In genomic region chr17:25139960-25140359, GRCm38 (mm10) we compare ENCODE assay signal across 16 mouse cellular contexts. TPM values are rescaled to one million over a fixed set of nuclear protein-coding genes. Genes with fewer than 3 reads are reported as not detected.
A peak's percentile ranks its signal among the peaks of the same experiment; 100 is the strongest.
DNase-seq lines count a peak whose midpoint lies in the region; ATAC-seq and TF ChIP-seq lines count a peak whose summit lies in the region.
"Had no signal": no experiment of that assay in that cellular context is flagged by ENCODE, and none has a peak within 500 bp of the region (broad histone marks: within the 10 kb centered on the region; RNA-seq: fewer than 3 reads in every experiment).

No protein-coding gene starts in this region.

- peaks cover 18% of the 10 kb centered on the region for H3K36me3 ChIP-seq in forebrain, postnatal 0 days (ENCODE audit: insufficient read depth)
- no peaks in the 10 kb centered on the region for H3K36me3 ChIP-seq in forebrain, embryonic 16.5 days (ENCODE audit: control insufficient read depth, insufficient read depth)
- 0 out of 2 replicates have a peak, but pooled peaks cover 2% of the 10 kb centered on the region for H3K36me3 ChIP-seq in liver, postnatal 0 days (replicated peaks; ENCODE audit: insufficient read depth, low read length)
- peaks cover 3% of the 10 kb centered on the region; the same call in 1 of the 2 replicates for H3K36me3 ChIP-seq in liver, embryonic 11.5 days (ENCODE audit: control insufficient read depth, insufficient read depth, low read length)
- H3K36me3 ChIP-seq: stomach, embryonic 15.5 days had no signal

- no peak overlapping the region for H3K4me3 ChIP-seq in forebrain, postnatal 0 days (ENCODE audit: low read depth, low read length)
- no peak overlapping the region for H3K4me3 ChIP-seq in forebrain, embryonic 16.5 days (replicated peaks; ENCODE audit: low read length)
- no peak overlapping the region for H3K4me3 ChIP-seq in liver, postnatal 0 days (ENCODE audit: low read depth, low read length)
- no peak overlapping the region for H3K4me3 ChIP-seq in liver, embryonic 11.5 days (ENCODE audit: low read depth, low read length)
- H3K4me3 ChIP-seq: limb, embryonic 15.5 days; stomach, embryonic 15.5 days had no signal

- H3K4me2 ChIP-seq in forebrain, postnatal 0 days (ENCODE audit: low read depth), result no peak overlapping the region
- no peak overlapping the region for H3K4me2 ChIP-seq in forebrain, embryonic 16.5 days (ENCODE audit: low read length)
- H3K4me2 ChIP-seq in liver, postnatal 0 days (ENCODE audit: low read depth, low read length), result no peak overlapping the region
- no peak overlapping the region for H3K4me2 ChIP-seq in liver, embryonic 11.5 days
- H3K4me2 ChIP-seq: limb, embryonic 15.5 days; stomach, embryonic 15.5 days had no signal

- peak; percentile 53 for TF ChIP-seq CTCF in forebrain, postnatal 0 days (IDR thresholded peaks at IDR 0.05; ENCODE audit: low read depth)
- peak; percentile 51 for TF ChIP-seq CTCF in liver, postnatal 0 days (IDR thresholded peaks at IDR 0.05; ENCODE audit: low read depth)
- TF ChIP-seq CTCF in brain, embryonic 14.5 days (IDR thresholded peaks at IDR 0.05; ENCODE audit: borderline replicate concordance, extremely low read depth, insufficient read depth, insufficient read length), result peak; percentile 41; the same call in 1 of the 2 replicates

- no peak for TF ChIP-seq POLR2A in brain, embryonic 14.5 days (IDR thresholded peaks at IDR 0.05; ENCODE audit: borderline replicate concordance, extremely low read depth, insufficient read depth, insufficient read length, poor library complexity, severe bottlenecking)

- no peaks in the 10 kb centered on the region for H3K4me1 ChIP-seq in forebrain, postnatal 0 days (ENCODE audit: insufficient read depth)
- H3K4me1 ChIP-seq in forebrain, embryonic 16.5 days (replicated peaks; ENCODE audit: control insufficient read depth, insufficient read depth, low read length), result no peaks in the 10 kb centered on the region
- no peaks in the 10 kb centered on the region for H3K4me1 ChIP-seq in liver, postnatal 0 days (ENCODE audit: insufficient read depth)
- no peaks in the 10 kb centered on the region; the same call in 1 of the 2 replicates for H3K4me1 ChIP-seq in liver, embryonic 11.5 days (replicated peaks; ENCODE audit: control insufficient read depth, insufficient read depth, low read length)
- H3K4me1 ChIP-seq: stomach, embryonic 15.5 days had no signal

- H3K27ac ChIP-seq in forebrain, postnatal 0 days (ENCODE audit: low read depth, low read length), result no peak overlapping the region
- no peak overlapping the region for H3K27ac ChIP-seq in forebrain, embryonic 16.5 days (ENCODE audit: low read length)
- H3K27ac ChIP-seq in liver, postnatal 0 days (ENCODE audit: low read depth), result no peak overlapping the region
- H3K27ac ChIP-seq in liver, embryonic 11.5 days (ENCODE audit: low read depth, low read length), result no peak overlapping the region
- H3K27ac ChIP-seq: limb, embryonic 15.5 days; stomach, embryonic 15.5 days had no signal

- 74% methylated on average over 4 of the region's 4 CpGs for whole genome bisulfite sequencing in forebrain, postnatal 0 days
- 67% methylated on average over 4 of the region's 4 CpGs for WGBS in forebrain, embryonic 16.5 days
- WGBS in liver, postnatal 0 days (ENCODE audit: insufficient replicate concordance), result 70% methylated on average over 4 of the region's 4 CpGs
- 68% methylated on average over 4 of the region's 4 CpGs for WGBS in liver, embryonic 11.5 days

- TF ChIP-seq EP300 in liver, postnatal 0 days (IDR thresholded peaks at IDR 0.05; ENCODE audit: low read depth), result no peak

- H3K9ac ChIP-seq in forebrain, postnatal 0 days, result no peak overlapping the region
- H3K9ac ChIP-seq in forebrain, embryonic 16.5 days (replicated peaks; ENCODE audit: low read depth, low read length), result no peak overlapping the region
- no peak overlapping the region for H3K9ac ChIP-seq in liver, postnatal 0 days (replicated peaks)
- H3K9ac ChIP-seq in liver, embryonic 11.5 days (ENCODE audit: low read depth, low read length), result no peak overlapping the region
- H3K9ac ChIP-seq: limb, embryonic 15.5 days; stomach, embryonic 15.5 days had no signal

- no peaks in the 10 kb centered on the region for H3K9me3 ChIP-seq in forebrain, postnatal 0 days (ENCODE audit: low read length)
- no peaks in the 10 kb centered on the region for H3K9me3 ChIP-seq in forebrain, embryonic 16.5 days (ENCODE audit: control insufficient read depth, low read length)
- no peaks in the 10 kb centered on the region for H3K9me3 ChIP-seq in liver, postnatal 0 days (ENCODE audit: low read length)
- no peaks in the 10 kb centered on the region for H3K9me3 ChIP-seq in liver, embryonic 11.5 days (ENCODE audit: control insufficient read depth, low read length)
- H3K9me3 ChIP-seq: limb, embryonic 15.5 days; stomach, embryonic 15.5 days had no signal

- DNase-seq in forebrain, postnatal 0 days, result no peak
- no peak for DNase-seq in liver, postnatal 0 days
- DNase-seq in liver, embryonic 11.5 days (ENCODE audit: low spot score), result no peak
- peak; percentile 3 for DNase-seq in brain, embryonic 14.5 days (ENCODE audit: low read depth)
- peak; percentile 19 for DNase-seq in retina, postnatal 1 day
- DNase-seq in urinary bladder, postnatal 25 days (ENCODE audit: low spot score), result no peak
- DNase-seq: adrenal gland, adult 2 months; cerebellum, adult 9-11 months; heart, adult 18-20 months had no signal

- no peak for ATAC-seq in forebrain, postnatal 0 days
- ATAC-seq in forebrain, embryonic 16.5 days, result no peak
- ATAC-seq in liver, postnatal 0 days, result no peak
- ATAC-seq in liver, embryonic 11.5 days (replicated peaks; ENCODE audit: low FRiP score), result no peak
- ATAC-seq in monocyte, adult 5-6 weeks (replicated peaks; ENCODE audit: insufficient number of reproducible peaks, low FRiP score, low TSS enrichment, poor library complexity, severe bottlenecking), result no peak

- H3K27me3 ChIP-seq in forebrain, postnatal 0 days (ENCODE audit: insufficient read depth, low read length), result no peaks in the 10 kb centered on the region
- H3K27me3 ChIP-seq in forebrain, embryonic 16.5 days (replicated peaks; ENCODE audit: control insufficient read depth, insufficient read depth, low read length), result no peaks in the 10 kb centered on the region
- H3K27me3 ChIP-seq in liver, postnatal 0 days (ENCODE audit: insufficient read depth, low read length), result no peaks in the 10 kb centered on the region
- H3K27me3 ChIP-seq in liver, embryonic 11.5 days (replicated peaks; ENCODE audit: control insufficient read depth, insufficient read depth, low read length), result no peaks in the 10 kb centered on the region
- H3K27me3 ChIP-seq: limb, embryonic 15.5 days; stomach, embryonic 15.5 days had no signal

RNA-seq across cellular contexts. Expression of gene Clcn7, which starts 6.8 kb away (rescaled TPM):
- total RNA-seq in forebrain, postnatal 0 days (2014; rRNA removed), result 29.2 and 33.1 TPM in 2 replicates
- polyA plus RNA-seq in forebrain, postnatal 0 days (2015; fragmentation: Nextera tagmentation; extraction: Ambion mirVana), result 14.8 and 19.0 TPM in 2 replicates
- polyA plus RNA-seq in forebrain, embryonic 16.5 days (2015; fragmentation: Nextera tagmentation; extraction: Ambion mirVana), result 30.2 and 34.3 TPM in 2 replicates
- polyA plus RNA-seq in liver, postnatal 0 days (2015; fragmentation: Nextera tagmentation; extraction: Ambion mirVana), result 7.3 and 8.6 TPM in 2 replicates
- 18.7 and 19.7 TPM in 2 replicates for polyA plus RNA-seq in liver, embryonic 11.5 days (2014; fragmentation: Nextera tagmentation; extraction: Ambion mirVana)
- polyA plus RNA-seq in brain, embryonic 14.5 days (2012; rRNA removed), result 41.4 and 45.7 TPM in 2 replicates
- total RNA-seq in monocyte, adult 5-6 weeks (2017), result 16.3 to 21.8 TPM (median 20.8 TPM) in 3 replicates

RNA-seq across cellular contexts. Expression of gene Ptx4, which starts 19.4 kb away (rescaled TPM):
- 1.2 TPM in 1 of 2 replicates, not detected in the other for total RNA-seq in forebrain, postnatal 0 days (2014; rRNA removed)
- 0.20 and 0.54 TPM in 2 replicates for polyA plus RNA-seq in forebrain, postnatal 0 days (2015; fragmentation: Nextera tagmentation; extraction: Ambion mirVana)
- not detected in 2 replicates for polyA plus RNA-seq in forebrain, embryonic 16.5 days (2015; fragmentation: Nextera tagmentation; extraction: Ambion mirVana)
- polyA plus RNA-seq in liver, postnatal 0 days (2015; fragmentation: Nextera tagmentation; extraction: Ambion mirVana), result not detected in 2 replicates
- polyA plus RNA-seq in liver, embryonic 11.5 days (2014; fragmentation: Nextera tagmentation; extraction: Ambion mirVana), result not detected in 2 replicates
- 0.07 TPM in 1 of 2 replicates, not detected in the other for polyA plus RNA-seq in brain, embryonic 14.5 days (2012; rRNA removed)
- not detected in 3 replicates for total RNA-seq in monocyte, adult 5-6 weeks (2017)
- total RNA-seq: adrenal gland, adult 2 months had no signal
- polyA plus RNA-seq: adrenal gland, adult 2 months; intestine, embryonic 14.5 days had no signal

RNA-seq across cellular contexts. Expression of gene Ccdc154, which starts 22.3 kb away (rescaled TPM):
- total RNA-seq in forebrain, postnatal 0 days (2014; rRNA removed), result 0.05 TPM in 1 of 2 replicates, not detected in the other
- polyA plus RNA-seq in forebrain, postnatal 0 days (2015; fragmentation: Nextera tagmentation; extraction: Ambion mirVana), result not detected in 2 replicates
- polyA plus RNA-seq in forebrain, embryonic 16.5 days (2015; fragmentation: Nextera tagmentation; extraction: Ambion mirVana), result not detected in 2 replicates
- polyA plus RNA-seq in liver, postnatal 0 days (2015; fragmentation: Nextera tagmentation; extraction: Ambion mirVana), result not detected in 2 replicates
- polyA plus RNA-seq in liver, embryonic 11.5 days (2014; fragmentation: Nextera tagmentation; extraction: Ambion mirVana), result 0.11 and 0.14 TPM in 2 replicates
- not detected in 2 replicates for polyA plus RNA-seq in brain, embryonic 14.5 days (2012; rRNA removed)
- not detected in 3 replicates for total RNA-seq in monocyte, adult 5-6 weeks (2017)
- total RNA-seq: heart, adult 18-20 months had no signal

RNA-seq across cellular contexts. Expression of gene Telo2, which starts 24.2 kb away (rescaled TPM):
- total RNA-seq in forebrain, postnatal 0 days (2014; rRNA removed), result 51.9 and 92.2 TPM in 2 replicates
- 32.4 and 35.6 TPM in 2 replicates for polyA plus RNA-seq in forebrain, postnatal 0 days (2015; fragmentation: Nextera tagmentation; extraction: Ambion mirVana)
- 47.0 and 62.9 TPM in 2 replicates for polyA plus RNA-seq in forebrain, embryonic 16.5 days (2015; fragmentation: Nextera tagmentation; extraction: Ambion mirVana)
- polyA plus RNA-seq in liver, postnatal 0 days (2015; fragmentation: Nextera tagmentation; extraction: Ambion mirVana), result 5.3 and 5.7 TPM in 2 replicates
- polyA plus RNA-seq in liver, embryonic 11.5 days (2014; fragmentation: Nextera tagmentation; extraction: Ambion mirVana), result 46.2 and 49.6 TPM in 2 replicates
- 40.9 and 41.6 TPM in 2 replicates for polyA plus RNA-seq in brain, embryonic 14.5 days (2012; rRNA removed)
- 13.3 to 21.2 TPM (median 17.5 TPM) in 3 replicates for total RNA-seq in monocyte, adult 5-6 weeks (2017)

RNA-seq across cellular contexts. Expression of gene Gm38655, which starts 35.3 kb away (rescaled TPM):
- not detected in 2 replicates for total RNA-seq in forebrain, postnatal 0 days (2014; rRNA removed)
- polyA plus RNA-seq in forebrain, postnatal 0 days (2015; fragmentation: Nextera tagmentation; extraction: Ambion mirVana), result not detected in 2 replicates
- polyA plus RNA-seq in forebrain, embryonic 16.5 days (2015; fragmentation: Nextera tagmentation; extraction: Ambion mirVana), result not detected in 2 replicates
- polyA plus RNA-seq in liver, postnatal 0 days (2015; fragmentation: Nextera tagmentation; extraction: Ambion mirVana), result not detected in 2 replicates
- polyA plus RNA-seq in liver, embryonic 11.5 days (2014; fragmentation: Nextera tagmentation; extraction: Ambion mirVana), result not detected in 2 replicates
- polyA plus RNA-seq in brain, embryonic 14.5 days (2012; rRNA removed), result not detected in 2 replicates
- not detected in 3 replicates for total RNA-seq in monocyte, adult 5-6 weeks (2017)
- total RNA-seq: adrenal gland, adult 2 months; heart, adult 18-20 months; layer of hippocampus, postnatal 10 days had no signal
- polyA plus RNA-seq: adrenal gland, adult 2 months; forebrain, embryonic 11.5 days; limb, embryonic 15.5 days had no signal

Comparison
In these comparisons a context has a peak if more than half of its experiments do, and no peak if none do; other contexts are left out.
1. DNase-seq: peak in brain, embryonic 14.5 days (single experiment) and retina, postnatal 1 day (single experiment); none in forebrain, postnatal 0 days (single experiment), liver, postnatal 0 days (single experiment), liver, embryonic 11.5 days (single experiment) and urinary bladder, postnatal 25 days (single experiment).
2. Peak in every context shown above with its lines, with median percentiles within 50 percentile points of each other: CTCF ChIP-seq.